ENCODE assay signal across 10 mouse cellular contexts in the genomic region with DNA sequence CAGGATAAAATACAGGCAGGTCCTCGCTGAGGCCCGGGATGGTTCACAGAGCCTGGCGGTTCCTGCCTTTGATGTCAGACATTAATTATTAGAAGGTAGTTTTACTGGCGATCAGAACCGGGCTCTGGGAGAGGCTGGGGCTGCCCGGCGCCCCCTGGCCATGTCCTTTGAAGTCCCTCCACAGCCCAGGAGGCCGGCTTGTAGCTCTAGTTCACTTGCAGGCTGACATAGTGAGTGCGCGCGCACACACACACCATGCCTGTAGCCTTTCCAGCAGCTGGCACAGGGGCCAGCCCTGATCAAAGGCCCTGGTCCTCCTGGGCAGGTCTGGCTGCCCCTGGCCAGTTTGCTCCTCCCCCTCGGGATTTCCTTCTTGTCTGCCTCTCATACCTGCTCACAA. TPM values are rescaled to one million over a fixed set of nuclear protein-coding genes. Genes with fewer than 3 reads are reported as not detected.
DNase-seq lines count a peak whose midpoint lies in the region; ATAC-seq lines count a peak whose summit lies in the region.
"Had no signal": no experiment of that assay in that cellular context is flagged by ENCODE, and none has a peak within 500 bp of the region (broad histone marks: within the 10 kb centered on the region; RNA-seq: fewer than 3 reads in every experiment).

No protein-coding gene starts in this region.

- no peak for DNase-seq in lung, postnatal 10 days
- peak; percentile 85 for DNase-seq in limb, embryonic 11.5 days (ENCODE audit: low spot score)
- no peak for DNase-seq in ovary, postnatal 14 days (ENCODE audit: low spot score)
- no peak for DNase-seq in thymus, postnatal 25 days
- DNase-seq: thymus, postnatal 36 days had no signal

- H3K27me3 ChIP-seq in lung, embryonic 16.5 days (ENCODE audit: control insufficient read depth, insufficient read depth, low read depth, low read length): no peaks in the 10 kb centered on the region
- no peaks in the 10 kb centered on the region for H3K27me3 ChIP-seq in hindbrain, embryonic 13.5 days
- no peaks in the 10 kb centered on the region for H3K27me3 ChIP-seq in limb, embryonic 11.5 days (ENCODE audit: control insufficient read depth, insufficient read depth, low read length)

- no peak overlapping the region for H3K4me3 ChIP-seq in lung, embryonic 16.5 days (ENCODE audit: low read length)
- no peak overlapping the region for H3K4me3 ChIP-seq in hindbrain, embryonic 13.5 days
- H3K4me3 ChIP-seq in limb, embryonic 11.5 days (ENCODE audit: low read depth, low read length): no peak overlapping the region
- H3K4me3 ChIP-seq: erythroblast, embryonic 14.5 days; myocyte had no signal

- peak; percentile 17; the same call in 1 of the 2 replicates for ATAC-seq in lung, embryonic 16.5 days (ENCODE audit: low read depth)
- ATAC-seq in hindbrain, embryonic 13.5 days (ENCODE audit: low FRiP score): 0 out of 2 replicates have a peak, but pooled peaks have one; percentile 43
- ATAC-seq in limb, embryonic 11.5 days (ENCODE audit: insufficient number of reproducible peaks, low FRiP score, low TSS enrichment, low read depth): peak; percentile 80
- ATAC-seq in CD4-positive, CD25-positive, alpha-beta regulatory T cell, adult 4 months: no peak

- 36% methylated on average over 12 of the region's 12 CpGs for WGBS in lung, embryonic 16.5 days
- 43% methylated on average over 12 of the region's 12 CpGs for WGBS in hindbrain, embryonic 13.5 days
- 7% methylated on average over 12 of the region's 12 CpGs for WGBS in limb, embryonic 11.5 days

- H3K9ac ChIP-seq in lung, embryonic 16.5 days (ENCODE audit: low read length): no peak overlapping the region
- H3K9ac ChIP-seq in hindbrain, embryonic 13.5 days: peak overlapping the region; percentile 35; the same call in 1 of the 2 replicates
- H3K9ac ChIP-seq in limb, embryonic 11.5 days (ENCODE audit: low read length): no peak overlapping the region; the same call in 1 of the 2 replicates

- H3K27ac ChIP-seq in lung, embryonic 16.5 days (ENCODE audit: low read length): peak overlapping the region; percentile 34
- peak overlapping the region; percentile 20; the same call in 1 of the 2 replicates for H3K27ac ChIP-seq in hindbrain, embryonic 13.5 days
- H3K27ac ChIP-seq in limb, embryonic 11.5 days (replicated peaks; ENCODE audit: low read depth, low read length): peak overlapping the region; percentile 86

- H3K4me2 ChIP-seq in lung, embryonic 16.5 days (ENCODE audit: low read depth, low read length): no peak overlapping the region
- H3K4me2 ChIP-seq in hindbrain, embryonic 13.5 days: no peak overlapping the region
- H3K4me2 ChIP-seq in limb, embryonic 11.5 days (ENCODE audit: low read depth, severe bottlenecking): peak overlapping the region; percentile 15; the same call in 1 of the 2 replicates

- peaks cover 4% of the 10 kb centered on the region; the same call in 1 of the 2 replicates for H3K36me3 ChIP-seq in lung, embryonic 16.5 days (ENCODE audit: control insufficient read depth, insufficient read depth, low read length)
- peaks cover 65% of the 10 kb centered on the region for H3K36me3 ChIP-seq in hindbrain, embryonic 13.5 days
- H3K36me3 ChIP-seq in limb, embryonic 11.5 days (ENCODE audit: control insufficient read depth, insufficient read depth, low read length): peaks cover 12% of the 10 kb centered on the region; the same call in 1 of the 2 replicates

- H3K4me1 ChIP-seq in lung, embryonic 16.5 days (replicated peaks; ENCODE audit: control insufficient read depth, insufficient read depth, low read length): peaks cover 7% of the 10 kb centered on the region
- H3K4me1 ChIP-seq in hindbrain, embryonic 13.5 days (replicated peaks): peaks cover 20% of the 10 kb centered on the region
- peaks cover 31% of the 10 kb centered on the region for H3K4me1 ChIP-seq in limb, embryonic 11.5 days (ENCODE audit: control insufficient read depth, insufficient read depth, low read length)

- no peaks in the 10 kb centered on the region for H3K9me3 ChIP-seq in lung, embryonic 16.5 days (ENCODE audit: control insufficient read depth, low read length)
- no peaks in the 10 kb centered on the region for H3K9me3 ChIP-seq in hindbrain, embryonic 13.5 days
- no peaks in the 10 kb centered on the region for H3K9me3 ChIP-seq in limb, embryonic 11.5 days (ENCODE audit: control insufficient read depth, low read length)

RNA-seq across cellular contexts. Expression of a gene that starts 17.9 kb away (rescaled TPM):
- 156 and 170 TPM in 2 replicates for polyA plus RNA-seq in lung, embryonic 16.5 days (2015; fragmentation: Nextera tagmentation; extraction: Ambion mirVana)
- polyA plus RNA-seq in hindbrain, embryonic 13.5 days (2015; fragmentation: Nextera tagmentation; extraction: Ambion mirVana): 103 and 113 TPM in 2 replicates
- polyA plus RNA-seq in limb, embryonic 11.5 days (2014; fragmentation: Nextera tagmentation; extraction: Ambion mirVana): 126 and 127 TPM in 2 replicates
- 100 to 1,000 TPM; 152 to 156 TPM for polyA plus RNA-seq in CD4-positive, CD25-positive, alpha-beta regulatory T cell, adult 4 months (2017; shearing (Covaris generic))

RNA-seq across cellular contexts. Expression of a gene that starts 18.1 kb away (rescaled TPM):
- 58.2 and 63.9 TPM in 2 replicates for polyA plus RNA-seq in lung, embryonic 16.5 days (2015; fragmentation: Nextera tagmentation; extraction: Ambion mirVana)
- 67.9 and 73.1 TPM in 2 replicates for polyA plus RNA-seq in hindbrain, embryonic 13.5 days (2015; fragmentation: Nextera tagmentation; extraction: Ambion mirVana)
- 44.3 and 47.8 TPM in 2 replicates for polyA plus RNA-seq in limb, embryonic 11.5 days (2014; fragmentation: Nextera tagmentation; extraction: Ambion mirVana)
- polyA plus RNA-seq in CD4-positive, CD25-positive, alpha-beta regulatory T cell, adult 4 months (2017; shearing (Covaris generic)): 10 to 100 TPM; 26.8 to 34.4 TPM

RNA-seq across cellular contexts. Expression of a gene that starts 22.9 kb away (rescaled TPM):
- polyA plus RNA-seq in lung, embryonic 16.5 days (2015; fragmentation: Nextera tagmentation; extraction: Ambion mirVana): 127 and 133 TPM in 2 replicates
- 152 and 161 TPM in 2 replicates for polyA plus RNA-seq in hindbrain, embryonic 13.5 days (2015; fragmentation: Nextera tagmentation; extraction: Ambion mirVana)
- polyA plus RNA-seq in limb, embryonic 11.5 days (2014; fragmentation: Nextera tagmentation; extraction: Ambion mirVana): 122 and 128 TPM in 2 replicates
- polyA plus RNA-seq in CD4-positive, CD25-positive, alpha-beta regulatory T cell, adult 4 months (2017; shearing (Covaris generic)): 100 to 1,000 TPM in 1 of 2 experiments, 10 to 100 TPM in 1; 82.3 to 134 TPM

RNA-seq across cellular contexts. Expression of a gene that starts 25.6 kb away (rescaled TPM):
- polyA plus RNA-seq in lung, embryonic 16.5 days (2015; fragmentation: Nextera tagmentation; extraction: Ambion mirVana): 53.5 and 54.2 TPM in 2 replicates
- polyA plus RNA-seq in hindbrain, embryonic 13.5 days (2015; fragmentation: Nextera tagmentation; extraction: Ambion mirVana): 272 and 278 TPM in 2 replicates
- 7.4 and 12.8 TPM in 2 replicates for polyA plus RNA-seq in limb, embryonic 11.5 days (2014; fragmentation: Nextera tagmentation; extraction: Ambion mirVana)
- polyA plus RNA-seq in CD4-positive, CD25-positive, alpha-beta regulatory T cell, adult 4 months (2017; shearing (Covaris generic)): not detected

RNA-seq across cellular contexts. Expression of a gene that starts 31.4 kb away (rescaled TPM):
- polyA plus RNA-seq in lung, embryonic 16.5 days (2015; fragmentation: Nextera tagmentation; extraction: Ambion mirVana): 69.5 and 92.2 TPM in 2 replicates
- 9.7 and 12.1 TPM in 2 replicates for polyA plus RNA-seq in hindbrain, embryonic 13.5 days (2015; fragmentation: Nextera tagmentation; extraction: Ambion mirVana)
- 12.4 and 16.5 TPM in 2 replicates for polyA plus RNA-seq in limb, embryonic 11.5 days (2014; fragmentation: Nextera tagmentation; extraction: Ambion mirVana)
- 10 to 100 TPM; 15.1 to 17.4 TPM for polyA plus RNA-seq in CD4-positive, CD25-positive, alpha-beta regulatory T cell, adult 4 months (2017; shearing (Covaris generic))

Comparison
In these comparisons a context has a peak if more than half of its experiments do, and no peak if none do; other contexts are left out.
1. H3K27ac ChIP-seq: peak in every context shown above with its lines; median percentile 86 in limb, embryonic 11.5 days; 34 in lung, embryonic 16.5 days; 20 in hindbrain, embryonic 13.5 days.